Mouse (Mus musculus) cortical plate, adult 2 months (tissue): Measurements from ENCODE around the gene Mex3b. TPM values are rescaled to one million over a fixed set of nuclear protein-coding genes. Genes with fewer than 3 reads are reported as not detected.

Experiments used
- H3K27ac ChIP-seq: fragments of 200-500 bp; 2 replicates; pipeline ENCODE4 v1.5.1; 2012; ENCODE audit warnings: low read length, control low read depth, inconsistent platforms; ENCODE audit not compliant: insufficient read depth
- H3K4me1 ChIP-seq: fragments of 200-500 bp; 2 replicates; pipeline ENCODE4 v1.6.1; 2011; ENCODE audit warnings: low read length; ENCODE audit not compliant: control insufficient read depth, insufficient read depth
- H3K4me3 ChIP-seq: fragments of 200-500 bp; 2 replicates; pipeline ENCODE4 v1.5.1; 2011; ENCODE audit warnings: mild to moderate bottlenecking, low read length, control low read depth; ENCODE audit not compliant: insufficient read depth
- CTCF ChIP-seq: fragments of 200-500 bp; IDR thresholded peaks from 2 replicates; pipeline ENCODE4 v1.5.1; 2011; ENCODE audit warnings: mild to moderate bottlenecking, control low read depth, low read length; ENCODE audit not compliant: insufficient read depth; ENCODE audit errors: extremely low read depth
- POLR2A ChIP-seq: fragments of 200-500 bp; IDR thresholded peaks from 2 replicates; pipeline ENCODE4 v1.6.1; 2011; ENCODE audit warnings: mild to moderate bottlenecking, low read length, control low read depth; ENCODE audit not compliant: insufficient read depth; ENCODE audit errors: extremely low read depth
- polyA plus RNA-seq: library from polyadenylated mRNA; depleted of rRNA; stranded (reverse); fragments of >200 nt; gene quantifications from 2 replicates; pipeline ENCODE4 v1.2.3, GENCODE M21; 2012; rRNA removed

Mex3b gene
- polyA plus RNA-seq, 1 experiment: 20.6 TPM

- TF ChIP-seq CTCF (no peak), POLR2A (no peak)
- H3K4me1 ChIP-seq: peaks cover 3% of the 10 kb centered on the region
- no peak overlapping the region for H3K4me3 ChIP-seq
- H3K27ac ChIP-seq: no peak overlapping the region
These were observed 43.6 kb downstream of the Mex3b start for GRCm38 (mm10) chr7:82910536-82911384.

GRCm38 (mm10) chr7:82911501-82911900 lies 44.4 kb downstream of the Mex3b start:
- TF ChIP-seq POLR2A (no peak), CTCF (no peak)
- Histone ChIP-seq H3K27ac (no peak overlapping the region), H3K4me1 (peaks cover 3% of the 10 kb centered on the region), H3K4me3 (no peak overlapping the region)

GRCm38 (mm10) chr7:82914297-82914696 lies 47.2 kb downstream of the Mex3b start:
- TF ChIP-seq CTCF (no peak), POLR2A (no peak)
- no peak overlapping the region for H3K4me3 ChIP-seq
- no peak overlapping the region for H3K27ac ChIP-seq
- peaks cover 3% of the 10 kb centered on the region for H3K4me1 ChIP-seq

Other genes with a start within 250 kb of the Mex3b start
- gene Saxo2, start 218.8 kb upstream of the Mex3b start, polyA plus RNA-seq: 11.8 and 14.3 TPM in 2 replicates
- gene Efl1, start 218.7 kb upstream of the Mex3b start, polyA plus RNA-seq: 7.9 and 8.9 TPM in 2 replicates